Mouse (Mus musculus) liver, embryonic 12.5 days (tissue): ENCODE measurements around the gene Fxyd5. TPM values are rescaled to one million over a fixed set of nuclear protein-coding genes. Genes with fewer than 3 reads are reported as not detected.

Experiments used
- ATAC-seq: fragments of 200-750 bp; cut with Nextera tagmentation; 2 replicates; pipeline ENCODE4 v1.8.0; 2017; ENCODE audit warnings: moderate number of reproducible peaks, mild to moderate bottlenecking, moderate library complexity
- H3K27ac ChIP-seq: fragments of 300-500 bp; sonication (generic); 2 replicates; pipeline ENCODE4 v1.5.1; 2016; ENCODE audit warnings: mild to moderate bottlenecking
- H3K27me3 ChIP-seq: fragments of 300-500 bp; sonication (generic); replicated peaks from 2 replicates; pipeline ENCODE4 v1.6.1; 2016; ENCODE audit warnings: mild to moderate bottlenecking, moderate library complexity
- H3K36me3 ChIP-seq: fragments of 300-500 bp; sonication (generic); 2 replicates; pipeline ENCODE4 v1.6.1; 2016; ENCODE audit warnings: mild to moderate bottlenecking, moderate library complexity
- H3K4me1 ChIP-seq: fragments of 300-500 bp; sonication (generic); 2 replicates; pipeline ENCODE4 v1.6.1; 2016
- H3K4me2 ChIP-seq: fragments of 300-500 bp; sonication (generic); 2 replicates; pipeline ENCODE4 v1.6.1; 2016; ENCODE audit warnings: mild to moderate bottlenecking, moderate library complexity
- H3K4me3 ChIP-seq: fragments of 300-500 bp; sonication (generic); 2 replicates; pipeline ENCODE4 v1.5.1; 2016; ENCODE audit warnings: mild to moderate bottlenecking, moderate library complexity
- H3K9ac ChIP-seq: fragments of 300-500 bp; sonication (generic); 2 replicates; pipeline ENCODE4 v1.6.1; 2016; ENCODE audit warnings: mild to moderate bottlenecking, moderate library complexity
- H3K9me3 ChIP-seq: fragments of 300-500 bp; sonication (generic); replicated peaks from 2 replicates; pipeline ENCODE4 v1.6.1; 2016; ENCODE audit warnings: mild to moderate bottlenecking, moderate library complexity
- WGBS: fragments of 180-500 bp; shearing (Covaris S2); methylation state at CpG from one replicate; pipeline ENCODE4 v1.1.7; 2016; ENCODE audit not compliant: insufficient replicate concordance; 5-methylcytosine and 5-hydroxymethylcytosine counted together
- polyA plus RNA-seq: library from polyadenylated mRNA; unstranded; fragments of >200 nt; fragmentation: Nextera tagmentation; extraction: Ambion mirVana; gene quantifications from 2 replicates; pipeline ENCODE4 v1.2.1, GENCODE M21; 2016

Gene Fxyd5
- polyA plus RNA-seq, result 19.0 and 22.3 TPM in 2 replicates

- no peak within 1 kb of the TSS for H3K27ac ChIP-seq
- H3K9ac ChIP-seq, result 0 out of 2 replicates have a peak within 1 kb of the TSS, but pooled peaks have one; percentile 41
Measured at GRCm38 (mm10) chr7:31042431-31042910, at the start of gene Fxyd5. Fxyd5 (minus strand) TSS chr7:31042481.

DNA sequence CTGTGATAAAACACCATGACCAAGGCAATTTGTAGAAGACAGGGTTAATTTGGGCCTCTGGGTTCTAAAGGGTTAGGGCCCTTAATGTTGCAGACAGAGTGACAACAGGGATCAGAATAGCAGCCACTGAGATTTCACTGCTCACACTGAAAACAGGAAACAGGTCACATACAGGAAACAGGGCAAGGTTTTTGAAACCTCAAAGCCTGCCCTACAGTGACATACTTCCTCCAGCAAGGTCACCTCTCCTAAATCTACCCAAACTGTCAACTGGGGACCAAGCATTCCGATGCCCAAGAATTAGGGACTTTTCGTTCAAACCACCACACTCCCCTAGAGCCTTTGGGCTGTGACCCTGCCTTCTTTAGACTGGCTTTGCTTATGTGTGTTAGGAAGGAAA is 47.4 kb upstream of the Fxyd5 start:
- Histone ChIP-seq H3K36me3 (no peaks in the 10 kb centered on the region), H3K4me2 (no peak overlapping the region), H3K27me3 (peaks cover 9% of the 10 kb centered on the region; the same call in 1 of the 2 replicates), H3K27ac (no peak overlapping the region), H3K9me3 (no peaks in the 10 kb centered on the region), H3K9ac (no peak overlapping the region), H3K4me1 (no peaks in the 10 kb centered on the region), H3K4me3 (no peak overlapping the region)
- WGBS, result 19% methylated on average over 2 of the region's 2 CpGs
- no peak for ATAC-seq

More at GRCm38 (mm10) chr7:31042431-31042910, at the start of gene Fxyd5:
- Histone ChIP-seq H3K9me3 (no peaks in the 10 kb centered on the region), H3K4me1 (peaks cover 16% of the 10 kb centered on the region), H3K27me3 (peaks cover 68% of the 10 kb centered on the region), H3K4me2 (peak within 1 kb of the TSS; percentile 55), H3K36me3 (no peaks in the 10 kb centered on the region), H3K4me3 (peak within 1 kb of the TSS; percentile 39)
- ATAC-seq, result no peak
- 39% methylated on average over 10 of the region's 10 CpGs for WGBS

DNA sequence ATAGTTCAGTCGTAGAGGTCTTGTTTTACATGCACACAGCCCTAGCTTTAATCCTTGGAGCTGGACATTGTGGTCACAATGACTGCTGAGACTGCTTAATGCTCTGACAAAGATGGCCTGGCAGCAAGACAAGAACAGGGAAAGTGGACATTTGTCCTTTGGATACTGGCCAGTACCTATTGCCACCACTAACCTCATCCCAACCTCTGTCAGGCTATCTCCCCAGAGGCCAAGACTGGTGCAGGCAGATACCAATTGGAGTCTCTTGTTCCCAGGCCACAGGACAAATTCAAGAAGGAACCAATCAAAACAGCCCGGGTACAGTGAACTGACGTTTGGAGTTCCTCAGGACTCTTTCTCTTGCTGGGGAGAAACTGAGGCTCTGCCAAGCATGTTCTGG is 45.9 kb upstream of the Fxyd5 start:
- Histone ChIP-seq H3K36me3 (no peaks in the 10 kb centered on the region), H3K27me3 (no peaks in the 10 kb centered on the region), H3K27ac (no peak overlapping the region), H3K4me2 (no peak overlapping the region), H3K9ac (no peak overlapping the region), H3K4me1 (0 out of 2 replicates have a peak, but pooled peaks cover 7% of the 10 kb centered on the region), H3K9me3 (no peaks in the 10 kb centered on the region), H3K4me3 (no peak overlapping the region)
- ATAC-seq, result no peak
- WGBS, result 44% methylated on average over 3 of the region's 3 CpGs

DNA sequence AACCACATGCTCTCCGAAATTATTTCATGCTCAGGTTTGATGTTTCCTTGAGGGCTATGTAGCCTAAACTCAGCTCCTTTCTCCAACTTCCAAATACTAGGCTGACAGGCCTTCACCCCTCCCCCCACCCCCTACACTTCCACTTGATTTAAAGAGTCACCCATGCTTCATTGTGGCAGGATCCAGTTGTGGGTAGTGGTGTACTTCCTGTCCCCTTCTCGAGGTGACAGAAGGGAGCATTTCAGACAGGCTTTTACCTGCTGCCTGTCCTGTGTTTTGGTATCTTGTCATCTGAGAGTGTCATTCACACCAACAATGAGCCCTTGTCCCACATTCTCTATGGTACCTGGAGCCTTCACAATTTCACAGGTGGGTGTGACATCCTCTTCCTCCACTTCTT is 45.0 kb upstream of the Fxyd5 start:
- H3K4me2 ChIP-seq, result no peak overlapping the region
- H3K9ac ChIP-seq, result no peak overlapping the region
- H3K4me1 ChIP-seq, result 0 out of 2 replicates have a peak, but pooled peaks cover 7% of the 10 kb centered on the region
- no peaks in the 10 kb centered on the region for H3K27me3 ChIP-seq
- no peak overlapping the region for H3K4me3 ChIP-seq
- no peaks in the 10 kb centered on the region for H3K9me3 ChIP-seq
- no peak overlapping the region for H3K27ac ChIP-seq
- no peak for ATAC-seq
- WGBS, result 22% methylated on average over 2 of the region's 2 CpGs
- no peaks in the 10 kb centered on the region for H3K36me3 ChIP-seq

- no peak for ATAC-seq
- 74% methylated on average over 9 of the region's 9 CpGs for WGBS
- no peak overlapping the region for H3K27ac ChIP-seq
- H3K4me2 ChIP-seq, result no peak overlapping the region
- H3K27me3 ChIP-seq, result no peaks in the 10 kb centered on the region
- H3K9ac ChIP-seq, result no peak overlapping the region
- no peak overlapping the region for H3K4me3 ChIP-seq
- H3K36me3 ChIP-seq, result no peaks in the 10 kb centered on the region
- H3K4me1 ChIP-seq, result 0 out of 2 replicates have a peak, but pooled peaks cover 7% of the 10 kb centered on the region
- no peaks in the 10 kb centered on the region for H3K9me3 ChIP-seq
Measured at GRCm38 (mm10) chr7:31086175-31086755, 44.0 kb upstream of the Fxyd5 start.

- no peaks in the 10 kb centered on the region for H3K27me3 ChIP-seq
- H3K36me3 ChIP-seq, result no peaks in the 10 kb centered on the region
- H3K4me2 ChIP-seq, result no peak overlapping the region
- H3K9ac ChIP-seq, result no peak overlapping the region
- ATAC-seq, result no peak
- WGBS, result 60% methylated on average over 3 of the region's 3 CpGs
- H3K4me3 ChIP-seq, result no peak overlapping the region
- no peaks in the 10 kb centered on the region for H3K9me3 ChIP-seq
- H3K4me1 ChIP-seq, result 0 out of 2 replicates have a peak, but pooled peaks cover 7% of the 10 kb centered on the region
- H3K27ac ChIP-seq, result 0 out of 2 replicates have a peak overlapping the region, but pooled peaks have one; percentile 30
Measured at GRCm38 (mm10) chr7:31085171-31085570, 42.9 kb upstream of the Fxyd5 start.

DNA sequence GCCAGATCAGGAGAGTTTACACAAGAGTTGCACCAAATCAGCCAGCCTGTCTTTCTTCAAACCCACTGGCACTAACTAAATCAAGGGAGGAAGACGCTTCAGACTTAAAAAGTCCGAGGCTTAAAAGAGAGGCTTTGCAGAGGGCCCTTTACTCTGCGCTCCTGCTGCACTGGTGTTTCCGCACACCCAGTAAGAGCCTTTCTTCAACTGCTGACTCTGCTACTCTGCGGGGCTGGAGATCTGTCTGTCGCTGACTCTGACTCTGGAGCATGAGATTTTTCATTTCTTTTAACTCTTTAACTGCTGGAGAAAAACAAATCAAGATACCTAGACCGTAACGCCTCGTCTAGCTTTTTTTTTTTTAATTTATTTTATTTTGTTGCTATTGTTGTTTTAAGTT is 41.9 kb upstream of the Fxyd5 start:
- Histone ChIP-seq H3K4me1 (0 out of 2 replicates have a peak, but pooled peaks cover 7% of the 10 kb centered on the region), H3K27me3 (no peaks in the 10 kb centered on the region), H3K4me2 (no peak overlapping the region), H3K4me3 (no peak overlapping the region), H3K36me3 (no peaks in the 10 kb centered on the region), H3K27ac (peak overlapping the region; percentile 43; the same call in 1 of the 2 replicates), H3K9me3 (no peaks in the 10 kb centered on the region), H3K9ac (no peak overlapping the region)
- ATAC-seq, result no peak
- 54% methylated on average over 9 of the region's 9 CpGs for WGBS

GRCm38 (mm10) chr7:31082831-31083588 is 40.7 kb upstream of the Fxyd5 start:
- WGBS, result 61% methylated on average over 14 of the region's 14 CpGs

GRCm38 (mm10) chr7:31082106-31082505 is 39.8 kb upstream of the Fxyd5 start:
- no peak overlapping the region for H3K4me2 ChIP-seq
- H3K27ac ChIP-seq, result no peak overlapping the region
- H3K9me3 ChIP-seq, result no peaks in the 10 kb centered on the region
- no peaks in the 10 kb centered on the region for H3K36me3 ChIP-seq
- H3K4me3 ChIP-seq, result no peak overlapping the region
- H3K27me3 ChIP-seq, result no peaks in the 10 kb centered on the region
- H3K4me1 ChIP-seq, result 0 out of 2 replicates have a peak, but pooled peaks cover 7% of the 10 kb centered on the region
- no peak for ATAC-seq
- H3K9ac ChIP-seq, result no peak overlapping the region

More at GRCm38 (mm10) chr7:31082831-31083588, 40.7 kb upstream of the Fxyd5 start:
- 0 out of 2 replicates have a peak, but pooled peaks cover 7% of the 10 kb centered on the region for H3K4me1 ChIP-seq
- H3K27me3 ChIP-seq, result no peaks in the 10 kb centered on the region
- no peak overlapping the region for H3K27ac ChIP-seq
- no peak overlapping the region for H3K4me3 ChIP-seq
- H3K9ac ChIP-seq, result no peak overlapping the region
- H3K36me3 ChIP-seq, result no peaks in the 10 kb centered on the region
- no peaks in the 10 kb centered on the region for H3K9me3 ChIP-seq
- peak; percentile 13; the same call in 1 of the 2 replicates for ATAC-seq
- no peak overlapping the region for H3K4me2 ChIP-seq

- Histone ChIP-seq H3K9me3 (no peaks in the 10 kb centered on the region), H3K27ac (no peak overlapping the region), H3K4me3 (no peak overlapping the region), H3K4me1 (0 out of 2 replicates have a peak, but pooled peaks cover 7% of the 10 kb centered on the region), H3K9ac (no peak overlapping the region), H3K27me3 (no peaks in the 10 kb centered on the region), H3K36me3 (no peaks in the 10 kb centered on the region), H3K4me2 (no peak overlapping the region)
- no peak for ATAC-seq
- WGBS, result 24% methylated on average over 1 of the region's 1 CpGs
Measured at GRCm38 (mm10) chr7:31081106-31081505, 38.8 kb upstream of the Fxyd5 start.

DNA sequence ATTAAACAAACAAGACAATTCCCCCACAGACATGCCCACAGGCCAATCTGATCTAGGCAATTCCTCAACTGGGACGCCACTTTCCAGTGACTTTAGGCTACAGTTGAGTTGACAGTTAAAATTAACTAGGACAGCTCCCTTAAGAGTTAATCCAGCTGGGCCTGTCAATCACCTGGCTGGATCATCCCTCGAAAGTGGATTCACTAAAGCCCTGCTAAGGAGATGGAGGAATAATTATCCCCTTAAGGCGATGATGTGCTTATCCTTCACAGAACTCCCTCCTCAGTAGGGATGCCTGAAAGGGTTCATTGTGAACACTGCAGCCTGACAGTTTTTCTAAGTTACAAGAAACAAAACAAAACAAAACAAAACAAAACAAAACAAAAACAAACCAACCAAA is 38.3 kb upstream of the Fxyd5 start:
- ATAC-seq, result no peak
- H3K4me2 ChIP-seq, result no peak overlapping the region
- WGBS, result 58% methylated on average over 3 of the region's 3 CpGs
- no peaks in the 10 kb centered on the region for H3K9me3 ChIP-seq
- no peak overlapping the region for H3K4me3 ChIP-seq
- H3K9ac ChIP-seq, result no peak overlapping the region
- H3K27me3 ChIP-seq, result no peaks in the 10 kb centered on the region
- no peaks in the 10 kb centered on the region for H3K36me3 ChIP-seq
- H3K4me1 ChIP-seq, result 0 out of 2 replicates have a peak, but pooled peaks cover 7% of the 10 kb centered on the region
- H3K27ac ChIP-seq, result no peak overlapping the region

- Histone ChIP-seq H3K9me3 (no peaks in the 10 kb centered on the region), H3K27me3 (no peaks in the 10 kb centered on the region), H3K4me2 (no peak overlapping the region), H3K4me1 (0 out of 2 replicates have a peak, but pooled peaks cover 7% of the 10 kb centered on the region), H3K36me3 (no peaks in the 10 kb centered on the region), H3K4me3 (no peak overlapping the region), H3K27ac (no peak overlapping the region), H3K9ac (no peak overlapping the region)
- 80% methylated on average over 8 of the region's 8 CpGs for WGBS
- ATAC-seq, result no peak
Measured at GRCm38 (mm10) chr7:31079670-31080069, 37.4 kb upstream of the Fxyd5 start.
